Mouse (Mus musculus): ENCODE data around the gene Uckl1.

Gene Uckl1

DNA sequence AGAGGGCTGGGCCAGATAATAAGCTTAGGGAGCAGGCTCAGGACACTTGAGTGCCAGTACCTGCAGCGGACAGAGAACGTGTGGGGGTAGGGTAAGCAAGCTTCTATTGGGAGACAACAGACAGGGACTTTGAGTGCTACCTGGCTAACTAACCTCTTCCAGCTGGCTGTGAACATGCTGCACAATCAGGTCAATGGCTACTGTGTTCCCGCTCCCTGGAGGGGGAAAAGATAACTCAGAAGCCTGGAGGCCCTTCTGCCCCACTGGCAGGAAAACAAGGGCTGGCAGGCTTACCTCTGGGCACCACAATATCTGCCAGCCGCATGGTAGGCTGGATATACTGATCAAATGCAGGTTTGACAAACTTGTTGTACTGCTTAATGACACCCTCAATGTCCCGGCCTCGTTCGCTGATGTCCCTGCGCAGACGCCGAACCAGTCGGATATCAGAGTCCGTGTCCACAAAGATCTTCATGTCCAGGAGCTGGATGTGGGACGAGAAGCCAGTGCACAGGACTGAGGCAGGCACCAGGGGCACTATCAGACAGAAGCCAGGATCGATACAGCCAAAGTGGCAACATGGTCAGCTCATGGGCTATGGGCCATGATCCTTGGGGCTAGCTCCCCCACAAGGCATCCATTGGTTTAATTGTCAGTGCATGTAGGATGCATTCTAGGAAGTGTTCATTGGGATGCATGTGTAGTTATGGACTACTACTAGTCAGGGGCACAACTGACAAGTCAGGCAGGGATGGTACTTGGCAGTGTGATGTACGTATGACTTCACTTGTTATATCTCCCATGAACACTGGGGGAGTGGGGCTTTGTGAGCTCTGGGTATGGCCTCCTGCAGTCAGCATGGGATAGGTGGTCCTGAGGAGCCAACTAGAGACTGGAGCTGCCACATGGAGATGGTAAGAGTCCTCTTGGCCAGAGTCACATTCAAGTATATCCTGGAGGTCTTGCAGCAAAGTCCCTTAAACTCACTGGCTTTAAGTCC is 11.5 kb downstream of the Uckl1 start:
- DNase-seq (ENCODE audit: low spot score): no peak

DNA sequence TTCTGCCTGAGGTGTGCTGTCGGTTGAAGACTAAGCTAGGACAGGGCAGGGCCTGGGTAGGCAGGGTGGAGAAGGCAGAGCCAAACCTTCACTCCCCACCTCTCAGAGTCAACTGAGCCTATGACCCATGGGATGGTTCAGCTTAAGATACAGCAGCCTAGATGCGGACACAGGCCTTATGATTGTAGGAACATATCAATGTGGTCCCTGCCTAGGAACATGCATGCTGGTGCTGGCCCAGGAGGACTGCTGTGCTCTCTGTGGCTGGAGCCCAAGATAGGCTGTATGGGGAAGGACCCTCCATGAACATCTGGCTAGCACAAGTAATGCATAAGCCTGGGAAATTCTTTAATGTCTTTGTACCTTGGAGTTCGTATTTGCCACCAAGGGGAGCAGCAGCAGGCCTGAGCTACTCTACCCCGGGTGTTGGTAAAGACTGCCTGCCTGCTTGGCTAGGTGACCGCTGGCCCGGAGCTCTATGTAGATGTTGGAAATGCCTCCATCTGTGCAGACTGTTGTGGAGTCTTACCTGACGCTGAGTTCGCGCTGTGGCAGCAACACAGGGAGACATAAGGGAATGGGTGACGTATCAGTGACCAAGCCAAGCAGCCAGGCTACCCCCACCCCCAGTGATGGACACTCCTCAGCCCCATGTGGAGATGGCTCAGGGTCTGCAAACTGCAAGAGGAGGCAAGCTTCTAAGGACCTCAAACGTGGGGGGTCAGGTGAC is 12.6 kb downstream of the Uckl1 start:
- no peak for DNase-seq (ENCODE audit: low spot score)

DNA sequence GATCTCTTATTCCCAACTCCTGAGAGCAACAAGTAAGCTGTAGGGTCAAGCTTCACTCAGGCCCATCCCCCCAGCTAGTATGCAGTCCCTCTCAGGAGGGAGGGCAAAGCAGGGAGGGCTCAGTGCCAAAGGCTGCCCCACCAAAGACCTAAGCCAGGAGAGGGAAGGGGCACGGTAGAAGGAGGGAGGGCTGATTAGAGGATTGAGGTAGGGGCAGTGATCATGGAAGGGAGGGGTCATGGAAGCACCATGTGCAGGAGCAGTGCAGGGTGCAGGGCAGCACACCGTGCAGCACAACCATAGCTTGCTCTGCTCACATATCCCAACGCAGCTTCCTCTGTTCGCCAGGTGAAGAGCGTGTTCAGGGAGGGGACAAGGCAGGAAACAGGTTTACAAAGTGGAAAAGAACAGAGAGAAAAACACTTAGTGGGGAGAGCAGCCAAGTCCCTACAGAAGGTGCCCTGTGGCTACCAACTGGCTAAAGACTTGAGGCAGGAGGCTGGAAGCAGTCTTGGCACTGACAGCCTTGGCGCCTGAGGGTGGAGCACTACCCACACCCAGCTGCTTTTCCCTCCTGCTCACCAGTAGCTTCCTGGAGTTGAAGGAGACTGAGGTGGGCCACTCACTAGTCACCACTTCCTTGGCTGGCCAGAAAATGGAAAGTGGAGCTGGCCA is 13.6 kb downstream of the Uckl1 start:
- DNase-seq (ENCODE audit: low spot score): no peak

GRCm38 (mm10) chr2:181570375-181570774 is 14.3 kb downstream of the Uckl1 start:
- no peak for DNase-seq (ENCODE audit: low spot score)

DNA sequence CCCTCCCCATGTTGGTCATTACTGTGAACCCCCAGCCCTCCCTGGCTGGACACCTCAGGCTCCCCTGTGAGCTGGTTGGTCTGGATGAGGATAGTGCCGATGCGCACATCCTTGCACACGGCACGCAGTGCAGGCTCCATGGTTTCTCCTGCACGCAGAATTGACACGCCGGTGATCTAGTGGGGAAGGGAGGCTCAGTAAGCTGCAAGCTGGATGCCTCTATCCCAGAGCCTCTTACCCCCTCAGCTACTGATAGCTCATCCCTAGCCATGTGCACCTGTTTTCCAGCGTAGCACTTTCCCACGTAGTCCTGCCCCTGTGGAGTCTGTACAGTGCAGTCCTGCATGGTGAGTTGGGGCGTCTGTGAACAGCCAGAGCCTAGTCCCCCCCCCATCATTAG is 14.8 kb downstream of the Uckl1 start:
- DNase-seq (ENCODE audit: low spot score): no peak

- DNase-seq (ENCODE audit: low spot score): peak; percentile 78
These were observed 16.3 kb downstream of the Uckl1 start for GRCm38 (mm10) chr2:181568272-181569008.

DNA sequence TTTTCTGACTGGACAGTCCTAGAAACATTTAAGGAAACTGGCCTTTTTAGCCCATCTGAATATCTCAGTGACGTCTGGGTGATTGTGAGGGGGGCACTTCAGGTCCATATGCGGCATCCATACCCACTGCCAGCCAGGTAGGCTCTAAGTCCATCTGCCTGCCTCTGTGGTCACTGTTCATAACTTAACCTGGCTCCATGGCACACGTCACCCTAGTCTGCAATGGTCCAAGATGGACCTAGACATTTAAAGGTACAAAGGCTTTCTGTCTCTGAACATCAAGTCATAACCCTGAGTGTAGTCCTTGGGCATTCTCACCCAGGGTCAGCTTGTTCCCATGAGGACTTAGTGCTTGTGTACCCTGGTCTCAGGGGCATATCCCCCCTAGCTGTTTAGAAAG is 17.4 kb downstream of the Uckl1 start:
- no peak for DNase-seq (ENCODE audit: low spot score)

DNA sequence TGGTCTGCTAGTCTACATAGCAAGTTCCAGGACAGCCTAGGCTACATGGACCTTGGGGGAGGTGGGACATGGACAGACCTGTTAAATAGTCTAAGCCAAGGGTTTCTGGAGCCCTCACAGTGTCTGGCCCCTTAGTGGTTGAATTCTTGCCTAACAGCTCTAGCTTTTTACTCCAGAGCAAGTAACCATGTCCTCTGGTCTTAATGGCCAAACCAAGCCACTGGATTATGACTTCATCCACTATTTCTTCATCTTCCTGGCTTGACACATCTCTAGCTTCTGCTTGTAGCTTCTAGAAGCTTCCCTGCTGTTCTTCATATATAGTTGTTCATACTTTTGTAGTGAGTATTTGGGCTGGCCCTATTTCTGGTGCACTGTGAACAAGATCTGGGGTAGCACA is 30.9 kb downstream of the Uckl1 start:
- DNase-seq (ENCODE audit: low spot score): no peak

GRCm38 (mm10) chr2:181550233-181550632 is 34.5 kb downstream of the Uckl1 start:
- no peak for DNase-seq (ENCODE audit: low spot score)

DNA sequence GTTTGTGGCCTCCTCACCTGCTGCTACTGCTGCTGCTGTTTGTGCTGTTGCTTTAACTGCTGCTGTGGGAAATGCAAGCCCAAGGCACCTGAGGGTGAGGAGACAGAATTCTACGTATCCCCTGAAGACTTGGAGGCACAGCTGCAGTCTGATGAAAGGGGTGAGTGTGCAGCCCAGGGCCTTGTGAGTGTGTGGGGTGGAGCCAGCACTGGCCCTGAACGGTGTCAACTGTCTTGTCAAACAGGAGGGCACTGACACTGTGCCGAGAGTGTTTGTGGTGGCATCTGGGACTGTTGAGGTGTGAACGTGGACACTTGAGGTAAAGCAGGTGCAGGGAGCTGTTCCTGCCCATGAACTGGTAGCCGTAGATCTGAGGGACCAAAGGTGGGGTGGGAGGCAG is 36.0 kb downstream of the Uckl1 start:
- no peak for DNase-seq (ENCODE audit: low spot score)

DNA sequence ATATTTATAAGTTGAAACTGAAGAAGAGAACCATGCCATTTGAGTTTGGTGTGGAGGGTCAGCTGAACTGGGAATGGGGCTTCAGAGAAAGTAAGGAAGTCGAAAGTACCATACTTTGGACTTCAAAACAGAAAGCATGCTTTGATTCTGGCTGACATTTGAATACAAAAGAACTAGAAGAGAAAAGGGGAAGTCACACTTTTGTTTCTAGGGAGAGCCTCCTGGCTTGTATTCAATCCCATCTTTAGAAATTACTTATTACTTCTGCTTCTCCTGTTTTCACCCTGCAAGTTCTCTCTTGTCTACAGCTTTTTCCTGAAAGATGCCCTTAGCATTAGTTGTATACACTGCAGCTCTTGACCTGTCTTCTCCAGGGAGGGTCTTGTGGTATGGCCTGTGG is 36.5 kb downstream of the Uckl1 start:
- DNase-seq (ENCODE audit: low spot score): no peak

GRCm38 (mm10) chr2:181546142-181546541 is 38.5 kb downstream of the Uckl1 start:
- DNase-seq (ENCODE audit: low spot score): no peak

GRCm38 (mm10) chr2:181541761-181542380 is 42.8 kb downstream of the Uckl1 start:
- DNase-seq (ENCODE audit: low spot score): no peak

- peak; percentile 61 for DNase-seq (ENCODE audit: low spot score)
These were observed 47.1 kb downstream of the Uckl1 start for GRCm38 (mm10) chr2:181537444-181538047.

- DNase-seq (ENCODE audit: low spot score): no peak
These were observed 48.3 kb downstream of the Uckl1 start for GRCm38 (mm10) chr2:181536410-181536809.

DNA sequence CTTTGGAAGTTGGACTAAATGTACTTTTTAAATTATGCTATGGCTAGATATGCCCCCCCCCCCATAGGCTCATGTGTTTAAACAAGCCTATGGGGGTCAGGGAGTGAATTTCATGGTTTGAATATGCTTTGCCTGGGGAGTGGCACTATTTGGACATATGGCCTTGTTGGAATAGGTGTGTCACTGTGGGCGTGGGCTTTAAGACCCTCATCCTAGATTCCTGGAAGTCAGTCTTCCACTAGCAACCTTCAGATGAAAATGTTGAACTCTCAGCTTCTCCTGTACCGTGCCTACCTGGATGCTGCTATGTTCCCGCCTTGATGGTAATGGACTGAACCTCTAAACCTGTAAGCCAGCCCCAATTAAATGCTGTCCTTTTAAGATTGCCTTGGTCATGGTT is 52.1 kb downstream of the Uckl1 start:
- DNase-seq (ENCODE audit: low spot score): no peak

DNA sequence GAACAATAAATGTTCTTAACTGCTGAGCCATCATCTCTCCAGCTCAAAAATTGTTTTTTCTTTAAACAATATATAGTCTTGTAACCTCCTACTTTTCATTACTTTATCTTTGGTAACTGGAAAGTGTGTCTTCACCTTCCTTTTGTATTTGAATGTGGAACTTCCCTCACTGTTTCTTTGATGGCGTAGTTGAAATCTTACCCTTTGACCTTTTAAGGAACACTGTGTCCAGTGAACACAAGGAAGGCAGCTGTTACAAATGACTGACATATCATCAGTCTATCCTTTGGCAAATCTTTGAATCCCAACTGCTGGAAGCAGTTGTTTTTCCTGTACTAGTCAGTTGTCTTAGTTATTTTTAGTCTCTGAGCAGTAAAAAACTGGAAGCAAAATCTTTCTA is 55.6 kb downstream of the Uckl1 start:
- no peak for DNase-seq (ENCODE audit: low spot score)

GRCm38 (mm10) chr2:181525526-181525925 is 59.2 kb downstream of the Uckl1 start:
- no peak for DNase-seq (ENCODE audit: low spot score)

- peak; percentile 53 for DNase-seq (ENCODE audit: low spot score)
These were observed 61.9 kb downstream of the Uckl1 start for GRCm38 (mm10) chr2:181522811-181523210.

- DNase-seq (ENCODE audit: low spot score): no peak
These were observed 63.2 kb downstream of the Uckl1 start for GRCm38 (mm10) chr2:181521491-181521890.

DNA sequence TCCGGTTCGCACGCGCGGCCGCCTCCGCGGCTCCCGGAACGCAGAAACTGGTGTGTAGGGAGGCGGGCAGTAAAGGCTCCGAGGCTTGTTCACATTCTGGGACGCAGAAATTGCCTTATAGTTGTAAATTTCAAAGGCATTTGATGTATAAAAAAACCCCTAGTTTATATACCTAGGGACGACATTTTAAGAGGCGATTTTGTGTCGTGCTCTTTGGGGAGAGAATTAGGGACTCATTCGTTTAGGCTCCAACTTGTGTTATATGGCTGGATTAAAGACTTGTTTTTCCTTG is 63.8 kb downstream of the Uckl1 start:
- DNase-seq (ENCODE audit: low spot score): no peak
